Mouse (Mus musculus) intestine, embryonic 14.5 days (tissue): ENCODE data around the gene Zdhhc8. TPM values are rescaled to one million over a fixed set of nuclear protein-coding genes. Genes with fewer than 3 reads are reported as not detected.
A peak's percentile ranks its signal among the peaks of the same experiment; 100 is the strongest.

Source experiments
- ATAC-seq: fragments of 200-750 bp; cut with Nextera tagmentation; replicated peaks from 2 replicates; pipeline ENCODE4 v1.8.0; 2017; ENCODE audit warnings: low read depth, moderate number of reproducible peaks, moderate TSS enrichment, moderate library complexity; ENCODE audit not compliant: low FRiP score, low TSS enrichment
- DNase-seq: peaks from one replicate; pipeline ENCODE4 v3.0.0-alpha.2; 2018; ENCODE audit warnings: low spot score
- H3K27ac ChIP-seq: fragments of 300-500 bp; sonication (generic); 2 replicates; pipeline ENCODE4 v1.5.1; 2014; ENCODE audit warnings: low read depth, mild to moderate bottlenecking, control low read depth
- H3K27me3 ChIP-seq: fragments of 300-500 bp; sonication (generic); replicated peaks from 2 replicates; pipeline ENCODE4 v1.6.1; 2014; ENCODE audit warnings: low read length, control low read depth; ENCODE audit not compliant: control insufficient read depth, insufficient read depth
- H3K36me3 ChIP-seq: fragments of 300-500 bp; sonication (generic); 2 replicates; pipeline ENCODE4 v1.6.1; 2014; ENCODE audit warnings: low read length, control low read depth; ENCODE audit not compliant: control insufficient read depth, insufficient read depth
- H3K4me1 ChIP-seq: fragments of 300-500 bp; sonication (generic); replicated peaks from 2 replicates; pipeline ENCODE4 v1.6.1; 2014; ENCODE audit warnings: low read length, control low read depth, mixed read lengths; ENCODE audit not compliant: control insufficient read depth, insufficient read depth
- H3K4me2 ChIP-seq: fragments of 300-500 bp; sonication (generic); 2 replicates; pipeline ENCODE4 v1.6.1; 2014; ENCODE audit warnings: low read length
- H3K4me3 ChIP-seq: fragments of 300-500 bp; sonication (generic); 2 replicates; pipeline ENCODE4 v1.5.1; 2014; ENCODE audit warnings: low read depth, low read length, control low read depth, mixed read lengths
- H3K9ac ChIP-seq: fragments of 300-500 bp; sonication (generic); 2 replicates; pipeline ENCODE4 v1.6.1; 2014; ENCODE audit warnings: mild to moderate bottlenecking, low read length
- H3K9me3 ChIP-seq: fragments of 300-500 bp; sonication (generic); 2 replicates; pipeline ENCODE4 v1.6.1; 2016; ENCODE audit warnings: low read length, control low read depth; ENCODE audit not compliant: control insufficient read depth
- WGBS: fragments of 180-500 bp; shearing (Covaris S2); extraction: QIAGEN DNeasy Blood & Tissue Kit; methylation state at CpG from one replicate; pipeline ENCODE4 v1.1.7; 2014; 5-methylcytosine and 5-hydroxymethylcytosine counted together
- polyA plus RNA-seq: library from polyadenylated mRNA; unstranded; fragments of >200 nt; fragmentation: Nextera tagmentation; extraction: Ambion mirVana; gene quantifications from 2 replicates; pipeline ENCODE4 v1.2.1, GENCODE M21; 2014

The Zdhhc8 gene
- polyA plus RNA-seq, 1 experiment from 2014 or later, result 15.1 TPM

- peaks cover 8% of the 10 kb centered on the region; the same call in 1 of the 2 replicates for H3K4me1 ChIP-seq
- H3K27ac ChIP-seq, result no peak overlapping the region
- H3K4me2 ChIP-seq, result no peak overlapping the region
- DNase-seq (no peak), ATAC-seq (no peak)
- H3K4me3 ChIP-seq, result no peak overlapping the region
- no peaks in the 10 kb centered on the region for H3K9me3 ChIP-seq
- H3K36me3 ChIP-seq, result peaks cover 62% of the 10 kb centered on the region
- no peaks in the 10 kb centered on the region for H3K27me3 ChIP-seq
- no peak overlapping the region for H3K9ac ChIP-seq
- WGBS, result 93% methylated on average over 13 of the region's 13 CpGs
Observed at GRCm38 (mm10) chr16:18227187-18227586, 7.7 kb downstream of the Zdhhc8 start.

GRCm38 (mm10) chr16:18222188-18222587 is 12.7 kb downstream of the Zdhhc8 start:
- no peak overlapping the region for H3K27ac ChIP-seq
- H3K4me3 ChIP-seq, result no peak overlapping the region
- peaks cover 10% of the 10 kb centered on the region for H3K4me1 ChIP-seq
- WGBS, result 84% methylated on average over 11 of the region's 11 CpGs
- DNase-seq (no peak), ATAC-seq (no peak)
- no peak overlapping the region for H3K4me2 ChIP-seq
- H3K27me3 ChIP-seq, result no peaks in the 10 kb centered on the region
- no peak overlapping the region for H3K9ac ChIP-seq
- H3K9me3 ChIP-seq, result no peaks in the 10 kb centered on the region
- peaks cover 52% of the 10 kb centered on the region for H3K36me3 ChIP-seq

GRCm38 (mm10) chr16:18221543-18221898 is 13.4 kb downstream of the Zdhhc8 start:
- 73% methylated on average over 11 of the region's 11 CpGs for WGBS
- peaks cover 45% of the 10 kb centered on the region for H3K36me3 ChIP-seq
- H3K27ac ChIP-seq, result no peak overlapping the region
- no peak overlapping the region for H3K4me3 ChIP-seq
- no peak for DNase-seq
- no peak overlapping the region for H3K4me2 ChIP-seq
- no peak for ATAC-seq
- no peak overlapping the region for H3K9ac ChIP-seq
- H3K4me1 ChIP-seq, result peaks cover 10% of the 10 kb centered on the region
- no peaks in the 10 kb centered on the region for H3K27me3 ChIP-seq
- no peaks in the 10 kb centered on the region for H3K9me3 ChIP-seq

GRCm38 (mm10) chr16:18220856-18221542 is 13.9 kb downstream of the Zdhhc8 start:
- Histone ChIP-seq H3K27me3 (no peaks in the 10 kb centered on the region), H3K4me2 (no peak overlapping the region), H3K4me1 (peaks cover 10% of the 10 kb centered on the region), H3K27ac (no peak overlapping the region), H3K9ac (no peak overlapping the region), H3K36me3 (peaks cover 40% of the 10 kb centered on the region), H3K4me3 (no peak overlapping the region), H3K9me3 (no peaks in the 10 kb centered on the region)
- no peak for DNase-seq
- WGBS, result 92% methylated on average over 6 of the region's 6 CpGs
- ATAC-seq, result no peak; the same call in 1 of the 2 replicates

GRCm38 (mm10) chr16:18220001-18220400 is 14.9 kb downstream of the Zdhhc8 start:
- DNase-seq (peak; percentile 68), ATAC-seq (peak; percentile 58)
- Histone ChIP-seq H3K27ac (peak overlapping the region; percentile 51), H3K9me3 (no peaks in the 10 kb centered on the region), H3K4me2 (no peak overlapping the region), H3K4me1 (peaks cover 10% of the 10 kb centered on the region), H3K9ac (no peak overlapping the region), H3K36me3 (peaks cover 30% of the 10 kb centered on the region), H3K27me3 (no peaks in the 10 kb centered on the region), H3K4me3 (no peak overlapping the region)
- 36% methylated on average over 8 of the region's 8 CpGs for WGBS

- H3K4me1 ChIP-seq, result peaks cover 10% of the 10 kb centered on the region
- H3K9ac ChIP-seq, result no peak overlapping the region
- WGBS, result 71% methylated on average over 9 of the region's 9 CpGs
- no peak for ATAC-seq
- no peaks in the 10 kb centered on the region for H3K9me3 ChIP-seq
- no peaks in the 10 kb centered on the region for H3K27me3 ChIP-seq
- peaks cover 16% of the 10 kb centered on the region; the same call in 1 of the 2 replicates for H3K36me3 ChIP-seq
- no peak overlapping the region for H3K27ac ChIP-seq
- no peak overlapping the region for H3K4me3 ChIP-seq
- DNase-seq, result no peak
- no peak overlapping the region for H3K4me2 ChIP-seq
Observed at GRCm38 (mm10) chr16:18218580-18218996, 16.3 kb downstream of the Zdhhc8 start.

GRCm38 (mm10) chr16:18217579-18217978 is 17.4 kb downstream of the Zdhhc8 start, which contains the start of gene Ccdc188:
Ccdc188 (plus strand) TSS chr16:18217879.
- WGBS, result 87% methylated on average over 4 of the region's 4 CpGs
- H3K4me1 ChIP-seq, result peaks cover 10% of the 10 kb centered on the region
- no peak within 1 kb of the TSS for H3K9ac ChIP-seq
- ATAC-seq, result no peak
- DNase-seq, result no peak
- H3K4me2 ChIP-seq, result no peak within 1 kb of the TSS
- H3K36me3 ChIP-seq, result peaks cover 7% of the 10 kb centered on the region; the same call in 1 of the 2 replicates
- H3K4me3 ChIP-seq, result no peak within 1 kb of the TSS
- H3K27ac ChIP-seq, result no peak within 1 kb of the TSS
- no peaks in the 10 kb centered on the region for H3K9me3 ChIP-seq
- no peaks in the 10 kb centered on the region for H3K27me3 ChIP-seq

GRCm38 (mm10) chr16:18214858-18215257 is 20.1 kb downstream of the Zdhhc8 start:
- no peaks in the 10 kb centered on the region for H3K9me3 ChIP-seq
- no peaks in the 10 kb centered on the region for H3K27me3 ChIP-seq
- peaks cover 7% of the 10 kb centered on the region for H3K4me1 ChIP-seq
- 74% methylated on average over 7 of the region's 7 CpGs for WGBS
- no peak overlapping the region for H3K27ac ChIP-seq
- H3K4me3 ChIP-seq, result no peak overlapping the region
- no peak overlapping the region for H3K9ac ChIP-seq
- no peaks in the 10 kb centered on the region for H3K36me3 ChIP-seq
- DNase-seq (no peak), ATAC-seq (no peak)
- no peak overlapping the region for H3K4me2 ChIP-seq

- 40% methylated on average over 6 of the region's 6 CpGs for WGBS
- no peak overlapping the region for H3K4me3 ChIP-seq
- 0 out of 2 replicates have a peak, but pooled peaks cover 4% of the 10 kb centered on the region for H3K4me1 ChIP-seq
- no peak for DNase-seq
- H3K27me3 ChIP-seq, result no peaks in the 10 kb centered on the region
- H3K9ac ChIP-seq, result no peak overlapping the region
- H3K9me3 ChIP-seq, result no peaks in the 10 kb centered on the region
- no peaks in the 10 kb centered on the region for H3K36me3 ChIP-seq
- no peak overlapping the region for H3K27ac ChIP-seq
- no peak overlapping the region for H3K4me2 ChIP-seq
- ATAC-seq, result peak; percentile 11
Observed at GRCm38 (mm10) chr16:18213689-18214088, 21.2 kb downstream of the Zdhhc8 start.
